Mouse (Mus musculus): ENCODE results near the gene Atp2a2.

Gene Atp2a2

DNA sequence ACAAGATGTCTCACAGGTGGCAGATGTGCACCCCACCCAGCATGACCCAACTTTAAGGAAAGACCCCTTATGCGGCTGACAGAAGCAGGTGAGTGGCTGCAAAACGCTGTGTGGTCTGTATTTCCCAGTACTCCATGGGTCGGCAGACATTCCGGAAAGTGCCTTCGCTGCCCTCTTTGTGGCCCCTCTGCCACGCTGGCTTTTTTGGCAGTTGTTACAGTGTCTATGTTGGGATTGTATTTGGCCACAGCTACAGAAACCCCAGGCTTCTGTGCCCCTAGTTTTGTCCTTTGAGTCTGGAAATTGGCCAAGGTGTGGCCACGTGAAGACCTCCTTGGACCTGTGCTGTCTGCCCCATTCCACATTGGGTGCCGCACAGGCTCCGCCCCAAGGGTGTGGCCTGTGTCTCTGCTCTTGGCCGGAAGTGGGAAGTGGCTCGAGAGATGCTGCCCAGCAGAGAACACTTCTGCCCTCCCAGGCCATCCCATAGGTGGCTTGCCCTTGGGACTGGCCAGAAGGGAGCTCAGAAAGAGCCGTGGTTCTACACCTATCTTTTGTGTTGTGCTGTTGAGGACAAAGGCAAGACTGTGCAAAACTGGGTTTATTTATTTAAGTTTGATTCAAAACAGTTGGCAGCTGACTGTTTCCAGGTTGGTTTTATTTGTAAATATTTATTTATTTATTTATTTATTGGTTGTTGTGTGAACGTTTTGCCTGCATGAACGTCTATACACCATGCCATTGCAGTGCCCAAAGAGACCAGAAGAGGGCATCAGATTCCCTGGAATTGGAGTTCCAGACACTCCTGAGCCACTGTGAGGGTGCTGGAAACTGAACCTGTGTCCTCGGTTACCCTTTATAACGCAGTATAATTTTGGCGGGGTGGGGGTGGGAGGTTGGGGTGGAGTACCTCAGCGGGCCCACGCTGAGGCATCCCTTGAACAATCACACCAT is 92.1 kb downstream of the Atp2a2 start:
- no peak for DNase-seq (ENCODE audit: low read depth)

DNA sequence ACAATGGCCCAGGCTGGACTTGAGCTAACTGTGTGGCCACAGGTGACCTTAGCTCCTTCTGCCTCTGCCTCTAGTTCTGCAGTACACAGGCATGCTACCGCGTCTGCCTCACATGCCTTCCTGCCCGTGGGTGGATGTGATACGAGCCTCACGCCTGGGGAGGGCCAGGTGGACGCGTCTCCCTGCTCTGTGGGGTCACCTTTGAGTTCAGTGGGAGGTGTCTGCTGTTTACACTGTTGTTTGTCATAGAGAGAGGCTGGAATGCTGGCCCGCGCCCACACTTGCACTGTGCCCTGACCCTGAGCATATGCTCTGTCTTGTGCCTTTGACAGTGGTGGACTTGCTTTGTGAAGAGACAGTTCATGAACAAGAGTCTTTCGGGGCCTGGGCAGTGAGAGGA is 96.5 kb downstream of the Atp2a2 start:
- no peak for DNase-seq (ENCODE audit: low read depth)

Data from 416B (cell line).